Mouse (Mus musculus) mesoderm, embryonic 11.5 days (tissue): ENCODE data around the gene Slc30a6.

Experiments used
- DNase-seq: peaks from one replicate; pipeline ENCODE4 v3.0.0-alpha.2; 2012; ENCODE audit warnings: low read depth, low spot score

Slc30a6 gene

DNA sequence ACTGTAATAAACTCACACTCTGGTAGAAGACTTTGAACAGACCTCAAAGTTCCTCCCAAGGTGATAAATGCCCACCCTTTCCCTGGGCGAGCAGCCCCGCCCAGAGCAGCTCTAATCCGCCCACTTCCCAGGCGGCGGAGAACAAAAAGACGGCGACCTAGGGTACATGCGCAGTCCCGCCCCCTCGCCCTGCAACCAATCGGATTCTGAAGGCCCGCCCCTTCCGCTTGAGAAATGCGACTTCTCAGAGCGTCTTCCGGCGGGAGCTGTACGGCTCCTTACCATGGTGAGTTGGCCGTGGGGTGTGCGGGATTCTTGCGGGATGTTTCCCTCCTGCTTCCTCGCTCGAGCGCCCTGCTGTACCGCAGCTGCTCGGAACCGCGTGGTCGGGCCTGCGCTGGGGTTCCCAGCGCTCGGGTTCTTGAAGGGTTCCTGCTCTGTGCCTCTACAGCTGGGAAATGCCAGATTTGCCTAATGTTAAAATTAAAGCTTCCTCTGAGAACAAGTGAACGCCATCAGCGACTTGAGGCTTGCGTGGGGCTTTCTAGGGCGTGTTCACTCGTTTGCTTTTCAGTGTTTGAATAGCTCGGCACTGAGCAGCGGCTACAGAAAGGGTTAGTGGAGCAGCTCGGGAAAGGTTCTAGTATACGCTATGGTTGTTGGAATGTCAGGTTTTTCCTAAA, at the start of gene Slc30a6:
Slc30a6 (plus strand) TSS at position 226 of the 683 bp plus-strand sequence.
- peak; percentile 97 for DNase-seq

GRCm38 (mm10) chr17:74363592-74363991, 31.8 kb upstream of the Slc30a6 start:
- no peak for DNase-seq

- DNase-seq: no peak
Measured at GRCm38 (mm10) chr17:74376916-74377315, 18.5 kb upstream of the Slc30a6 start.

DNA sequence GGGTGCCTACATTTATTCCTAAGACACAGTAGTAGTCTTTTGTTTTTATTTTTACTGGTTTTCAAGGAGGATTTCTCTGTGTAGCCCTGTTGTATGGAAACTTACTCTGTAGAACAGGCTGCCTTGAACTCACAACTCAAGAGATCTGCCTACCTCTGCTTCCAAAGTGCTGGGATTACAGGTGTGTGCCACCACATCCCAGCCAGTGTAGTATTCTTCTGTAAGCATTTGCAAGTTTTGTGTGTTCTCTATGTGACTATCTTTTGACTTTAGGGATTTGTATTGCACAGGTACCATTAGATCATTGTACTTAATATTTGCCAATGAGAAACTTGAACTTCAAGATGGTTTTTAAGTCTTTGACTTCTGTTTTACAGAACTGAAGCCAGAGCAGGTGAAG, 8.8 kb upstream of the Slc30a6 start:
- no peak for DNase-seq

- DNase-seq: no peak
Measured at GRCm38 (mm10) chr17:74389847-74390246, 5.6 kb upstream of the Slc30a6 start.

DNA sequence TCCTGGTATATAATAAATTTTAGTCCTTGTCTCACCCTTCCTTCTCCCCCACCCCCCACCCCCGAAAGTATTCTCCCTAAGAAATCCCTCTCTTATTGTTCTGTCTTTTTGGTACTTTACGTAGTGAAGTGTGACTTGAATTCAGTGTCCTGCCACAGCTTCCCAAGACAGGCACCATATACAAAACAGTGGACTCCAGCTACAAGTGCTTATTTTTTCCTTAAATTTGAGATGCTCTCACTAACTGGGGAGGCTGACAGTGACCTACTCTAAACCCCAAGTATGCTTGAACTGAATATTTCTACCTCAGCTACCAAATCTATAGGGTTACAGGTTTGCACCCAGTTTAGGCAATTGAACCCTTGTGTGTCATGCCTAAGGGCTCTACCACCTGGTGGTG, 1.0 kb upstream of the Slc30a6 start:
- DNase-seq: no peak

- DNase-seq: peak; percentile 28
Measured at GRCm38 (mm10) chr17:74394855-74395254, 553 bp upstream of the Slc30a6 start.

DNA sequence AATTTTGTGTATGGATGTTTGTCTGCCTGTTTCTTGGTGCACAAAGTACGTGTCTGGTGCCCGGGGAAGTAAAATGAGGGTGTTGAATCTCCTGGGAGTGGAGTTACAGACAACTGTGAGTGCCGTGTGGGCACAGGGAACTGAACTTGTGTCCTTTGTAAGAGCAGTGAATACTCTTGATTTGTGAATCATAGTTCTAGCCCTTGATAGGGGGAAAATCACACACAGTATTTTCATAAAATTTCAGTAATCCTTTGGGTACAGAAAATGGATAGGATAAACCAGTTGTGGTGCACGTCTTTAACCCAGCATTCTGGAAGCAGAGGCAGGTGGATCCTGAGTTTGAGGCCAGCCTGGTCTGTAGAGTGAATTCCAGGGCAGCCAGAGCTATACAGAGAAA, 1.4 kb downstream of the Slc30a6 start:
- no peak for DNase-seq

DNA sequence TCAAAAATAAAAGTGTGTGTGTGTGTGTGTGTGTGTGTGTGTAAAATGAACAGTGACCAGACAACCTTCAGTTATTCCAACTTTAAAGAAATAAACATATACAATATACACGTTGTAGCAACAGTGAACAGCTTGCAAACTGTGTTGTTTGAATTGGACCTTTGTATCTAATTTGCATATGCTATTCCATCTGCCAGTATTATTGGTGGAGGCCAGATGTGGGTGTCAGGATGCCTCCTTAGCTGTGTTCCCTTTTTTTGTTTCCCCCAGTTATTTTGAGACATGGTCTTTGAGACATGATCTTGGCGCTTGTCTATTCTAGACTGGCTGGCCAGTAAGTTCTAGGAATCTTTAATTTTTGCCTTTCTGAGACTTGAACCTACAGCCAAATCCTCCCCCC, 1.8 kb downstream of the Slc30a6 start:
- DNase-seq: no peak

GRCm38 (mm10) chr17:74402486-74403222, 7.2 kb downstream of the Slc30a6 start:
- no peak for DNase-seq

- DNase-seq: no peak
Measured at GRCm38 (mm10) chr17:74406487-74406886, 11.1 kb downstream of the Slc30a6 start.

DNA sequence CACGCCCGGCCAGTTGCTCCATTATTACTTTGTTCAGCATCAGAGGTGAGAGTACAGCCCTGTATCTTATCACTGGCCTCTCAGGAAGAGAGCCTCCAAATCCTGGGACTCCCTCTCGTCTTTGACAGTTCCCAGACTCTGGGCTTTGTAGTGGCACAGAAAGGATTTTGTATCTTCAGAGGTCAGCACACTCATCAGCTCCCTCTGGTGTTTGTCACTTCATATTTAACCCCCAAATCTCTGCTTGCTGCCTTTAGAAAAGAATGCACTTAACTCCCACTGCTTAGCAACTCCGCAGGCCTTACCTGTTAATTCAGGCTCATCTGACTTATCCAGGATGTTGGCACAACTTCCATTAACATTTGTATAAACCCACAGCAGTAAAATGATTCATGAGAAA, 14.3 kb downstream of the Slc30a6 start:
- no peak for DNase-seq

GRCm38 (mm10) chr17:74413324-74413723, 17.9 kb downstream of the Slc30a6 start:
- DNase-seq: no peak

DNA sequence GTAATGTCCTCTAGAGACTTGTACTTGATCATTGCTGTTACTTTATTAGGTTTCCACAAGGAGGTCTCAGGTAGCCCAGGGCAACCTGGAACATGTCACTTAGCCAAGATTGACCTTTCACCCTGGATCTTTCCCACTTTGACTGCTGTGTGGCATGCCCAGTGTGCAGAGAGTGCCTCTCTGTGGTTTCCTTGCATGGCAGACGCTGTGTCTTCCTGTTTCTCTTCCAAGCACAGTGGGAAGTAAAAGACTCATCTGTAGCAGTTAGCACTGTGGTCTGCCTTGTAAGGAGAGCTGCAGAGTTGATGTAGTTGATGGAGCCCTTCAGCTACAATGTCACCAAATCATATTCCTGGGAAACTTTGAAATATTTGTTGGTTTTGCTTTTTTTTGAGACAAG, 19.3 kb downstream of the Slc30a6 start:
- no peak for DNase-seq

- DNase-seq: no peak
Measured at GRCm38 (mm10) chr17:74416841-74417360, 21.5 kb downstream of the Slc30a6 start.

DNA sequence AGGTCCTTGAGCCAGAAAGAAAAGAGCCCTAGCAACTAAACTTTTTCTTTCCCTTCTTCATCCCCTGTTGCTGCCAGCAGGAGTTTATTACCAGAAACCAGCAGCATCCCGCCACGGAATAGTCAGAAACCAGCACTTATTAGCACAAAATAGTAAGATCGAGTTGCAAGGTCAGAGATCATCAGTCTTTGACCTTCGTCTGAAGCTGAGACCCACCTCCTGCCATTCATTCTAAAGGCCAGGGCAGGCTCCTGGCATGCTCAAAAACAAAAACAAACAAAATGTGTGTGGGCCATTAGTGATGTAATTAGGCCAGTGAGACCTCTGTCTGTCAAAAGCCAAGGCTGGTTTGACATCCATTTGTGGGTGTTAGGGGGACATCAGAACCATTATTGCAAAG, 22.8 kb downstream of the Slc30a6 start:
- no peak for DNase-seq

DNA sequence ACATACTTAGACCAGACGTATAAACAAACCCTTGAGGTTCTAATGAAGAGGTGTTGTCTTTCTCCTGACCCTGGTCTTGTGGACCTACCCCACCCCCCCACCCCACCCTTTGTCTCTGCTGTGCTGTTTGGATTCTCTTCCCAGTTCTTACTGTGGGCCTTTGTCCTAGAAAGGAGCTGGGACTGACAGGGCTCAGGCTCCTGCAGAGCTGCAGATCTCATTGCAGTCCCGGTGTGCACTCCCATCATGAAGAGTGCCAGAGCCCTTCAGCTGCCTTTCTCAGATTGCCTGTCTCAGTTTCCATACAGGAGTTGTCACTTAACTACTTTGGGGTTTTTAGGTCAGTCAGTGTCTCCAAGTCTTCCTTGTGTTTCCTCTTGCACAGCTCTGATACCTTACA, 25.2 kb downstream of the Slc30a6 start:
- DNase-seq: no peak

- DNase-seq: no peak
Measured at GRCm38 (mm10) chr17:74424401-74425005, 29.1 kb downstream of the Slc30a6 start.

DNA sequence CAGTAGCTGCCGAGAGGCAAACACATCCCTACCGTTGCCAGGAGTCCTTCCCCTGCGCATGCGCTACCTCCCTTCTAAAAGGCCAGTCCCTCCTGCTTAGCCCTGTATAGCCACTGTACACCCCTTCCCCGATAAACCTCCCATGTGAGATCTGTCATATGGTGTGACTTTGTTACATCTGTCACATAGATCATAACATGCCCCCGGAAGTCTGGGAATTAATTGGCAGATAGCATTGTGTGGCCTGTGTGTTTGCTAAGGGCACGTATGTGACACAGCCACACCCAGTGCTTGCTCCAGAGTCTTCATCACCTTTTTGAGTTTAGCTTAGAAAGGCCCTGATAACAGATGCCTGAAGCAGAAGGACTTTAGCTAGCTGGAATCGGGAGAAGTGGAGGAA, 34.7 kb downstream of the Slc30a6 start:
- no peak for DNase-seq

GRCm38 (mm10) chr17:74431481-74431880, 36.1 kb downstream of the Slc30a6 start:
- peak; percentile 6 for DNase-seq

DNA sequence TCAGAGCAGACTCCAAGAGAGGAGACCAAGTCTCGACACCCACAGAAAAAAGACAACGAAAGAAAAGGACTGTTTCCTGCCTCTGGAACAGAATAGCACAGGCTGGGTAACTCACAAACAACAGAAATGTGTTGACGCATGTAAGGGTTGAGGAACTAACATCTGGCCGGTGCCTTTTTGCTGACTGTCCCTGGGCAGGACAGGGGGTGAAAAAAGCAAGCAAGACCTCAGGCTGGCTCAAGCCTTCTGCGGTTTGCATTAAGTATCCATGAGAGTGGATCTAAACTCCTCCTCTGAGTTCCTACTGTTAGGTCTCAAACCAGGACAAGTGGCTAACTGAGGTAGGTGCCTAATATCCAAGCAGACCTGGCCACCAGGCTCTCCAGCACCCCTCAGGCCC, 37.2 kb downstream of the Slc30a6 start:
- DNase-seq: no peak

DNA sequence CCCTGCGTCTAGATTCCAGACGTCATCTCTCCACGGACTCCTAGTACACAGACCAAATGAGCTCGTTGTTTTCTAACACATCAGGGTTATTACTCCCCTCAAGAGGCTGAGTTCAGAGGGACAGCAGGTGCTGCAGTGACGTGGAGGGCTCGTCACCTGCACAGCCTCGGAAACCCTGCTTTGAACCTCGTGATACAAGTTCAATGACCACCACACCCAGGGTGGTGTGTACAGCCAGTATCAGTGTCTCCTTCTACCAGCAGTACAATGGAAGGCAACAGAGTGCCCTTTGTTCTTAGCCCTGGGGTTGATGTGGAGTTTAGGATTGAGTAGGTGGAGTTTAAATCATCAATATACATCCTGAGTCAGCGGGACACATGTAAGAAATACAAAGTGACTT, 42.4 kb downstream of the Slc30a6 start:
- no peak for DNase-seq

- no peak for DNase-seq
Measured at GRCm38 (mm10) chr17:74440486-74440885, 45.1 kb downstream of the Slc30a6 start.
